ENCODE assay signal across 9 mouse cellular contexts in the genomic region with DNA sequence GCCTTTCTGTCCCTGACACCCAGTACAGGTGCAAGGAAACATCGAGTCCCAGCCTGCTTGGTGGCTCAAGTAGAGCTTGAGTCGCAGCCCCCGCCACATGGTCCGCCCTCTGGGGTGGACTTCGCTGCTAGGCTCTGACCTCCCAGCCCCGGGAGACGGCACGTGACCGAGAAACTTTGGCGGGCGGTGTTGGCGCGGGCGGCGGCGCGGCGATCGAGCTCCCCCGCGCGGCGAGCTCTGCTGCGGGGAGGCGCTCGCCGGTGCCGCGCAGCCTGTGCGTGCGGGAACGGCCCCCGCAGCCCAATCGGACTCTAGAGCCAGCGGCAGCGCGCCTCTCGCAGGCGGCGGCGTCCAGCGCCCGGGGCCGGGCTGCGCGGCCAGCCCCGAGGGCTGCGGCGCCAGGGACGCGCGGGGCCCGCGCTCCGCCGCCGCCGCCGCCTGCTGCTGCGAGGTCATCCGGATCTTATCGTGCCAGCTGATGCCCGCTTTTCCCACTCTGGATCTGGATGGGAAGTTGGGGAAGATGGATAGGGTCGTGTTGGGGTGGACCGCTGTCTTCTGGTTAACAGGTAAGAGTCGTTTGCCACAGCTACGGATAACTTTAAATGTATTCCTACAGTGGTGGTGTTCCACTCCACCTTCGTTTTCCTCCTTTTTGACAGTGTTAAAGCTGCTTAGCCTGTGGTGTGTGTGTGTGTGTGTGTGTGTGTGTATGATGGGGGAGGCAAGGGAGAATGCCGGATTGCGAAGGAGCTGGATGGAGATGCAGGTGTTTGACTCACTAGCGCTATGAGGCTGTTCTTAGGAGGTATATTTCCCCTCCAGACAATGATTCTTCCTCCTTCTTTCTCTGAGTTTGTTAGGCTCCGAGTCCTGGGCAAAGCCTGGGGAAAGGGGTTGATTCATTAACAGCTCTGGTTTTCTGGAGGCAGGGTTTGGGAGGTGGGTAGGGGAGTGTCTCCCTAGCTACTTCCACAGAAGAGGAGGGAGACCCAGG. TPM values are rescaled to one million over a fixed set of nuclear protein-coding genes. Genes with fewer than 3 reads are reported as not detected.
DNase-seq lines count a peak whose midpoint lies in the region; ATAC-seq lines count a peak whose summit lies in the region.
"Had no signal": no experiment of that assay in that cellular context is flagged by ENCODE, and none has a peak within 500 bp of the region (broad histone marks: within the 10 kb centered on the region; RNA-seq: fewer than 3 reads in every experiment).

TSS of gene Ildr2 (plus strand) at position 242 of the 997 bp plus-strand sequence.

- H3K36me3 ChIP-seq in limb, embryonic 12.5 days: no peaks in the 10 kb centered on the region
- H3K36me3 ChIP-seq in midbrain, embryonic 11.5 days (ENCODE audit: control insufficient read depth, insufficient read depth, low read length): no peaks in the 10 kb centered on the region
- no peaks in the 10 kb centered on the region for H3K36me3 ChIP-seq in stomach, embryonic 14.5 days (ENCODE audit: control insufficient read depth, insufficient read depth, low read length)

- no peaks in the 10 kb centered on the region for H3K9me3 ChIP-seq in limb, embryonic 12.5 days
- no peaks in the 10 kb centered on the region for H3K9me3 ChIP-seq in midbrain, embryonic 11.5 days (ENCODE audit: control insufficient read depth, low read length)
- no peaks in the 10 kb centered on the region for H3K9me3 ChIP-seq in stomach, embryonic 14.5 days (ENCODE audit: control insufficient read depth, low read depth, low read length)

- no peak for ATAC-seq in limb, embryonic 12.5 days (ENCODE audit: insufficient number of reproducible peaks, insufficient read depth, low FRiP score, low TSS enrichment, low read depth)
- peak; percentile 76 for ATAC-seq in midbrain, embryonic 11.5 days (ENCODE audit: low FRiP score)
- ATAC-seq in stomach, embryonic 14.5 days (ENCODE audit: insufficient number of reproducible peaks, insufficient read depth, low FRiP score, low read depth): peak; percentile 67
- no peak for ATAC-seq in erythroid progenitor cell, adult 5-6 weeks (replicated peaks; ENCODE audit: low FRiP score, poor library complexity, severe bottlenecking)

- peaks cover 12% of the 10 kb centered on the region for H3K4me1 ChIP-seq in limb, embryonic 12.5 days (replicated peaks)
- H3K4me1 ChIP-seq in midbrain, embryonic 11.5 days (ENCODE audit: control insufficient read depth, insufficient read depth, low read length): peaks cover 21% of the 10 kb centered on the region
- no peaks in the 10 kb centered on the region for H3K4me1 ChIP-seq in stomach, embryonic 14.5 days (ENCODE audit: control insufficient read depth, insufficient read depth, low read length)

- WGBS in limb, embryonic 12.5 days: under 1% methylated on average over 72 of the region's 72 CpGs
- WGBS in midbrain, embryonic 11.5 days: under 1% methylated on average over 72 of the region's 72 CpGs
- WGBS in stomach, embryonic 14.5 days: under 1% methylated on average over 61 of the region's 72 CpGs

- peak within 1 kb of the TSS; percentile 52 for H3K4me3 ChIP-seq in limb, embryonic 12.5 days (replicated peaks)
- H3K4me3 ChIP-seq in midbrain, embryonic 11.5 days (ENCODE audit: low read depth, low read length): peak within 1 kb of the TSS; percentile 51
- peak within 1 kb of the TSS; percentile 38 for H3K4me3 ChIP-seq in stomach, embryonic 14.5 days (ENCODE audit: low read depth, low read length)
- H3K4me3 ChIP-seq: erythroblast, embryonic 14.5 days had no signal

- DNase-seq in adrenal gland, postnatal 25 days: peak; percentile 72
- peak; percentile 83 for DNase-seq in embryo, embryonic 11 days
- DNase-seq in heart, adult 18-20 months: peak; percentile 73 to 74
- peak; percentile 72 for DNase-seq in kidney, adult 18-20 months
- DNase-seq in midbrain, embryonic 11.5 days (ENCODE audit: low spot score, missing footprints): peak; percentile 96

- peaks cover 52% of the 10 kb centered on the region for H3K27me3 ChIP-seq in limb, embryonic 12.5 days
- H3K27me3 ChIP-seq in midbrain, embryonic 11.5 days (ENCODE audit: control insufficient read depth, insufficient read depth, low read length): no peaks in the 10 kb centered on the region
- peaks cover 8% of the 10 kb centered on the region for H3K27me3 ChIP-seq in stomach, embryonic 14.5 days (ENCODE audit: control insufficient read depth, insufficient read depth, low read length)

- peak within 1 kb of the TSS; percentile 65 for H3K9ac ChIP-seq in limb, embryonic 12.5 days (replicated peaks)
- H3K9ac ChIP-seq in midbrain, embryonic 11.5 days (ENCODE audit: low read length): peak within 1 kb of the TSS; percentile 73
- no peak within 1 kb of the TSS; the same call in 1 of the 2 replicates for H3K9ac ChIP-seq in stomach, embryonic 14.5 days (replicated peaks; ENCODE audit: low read depth, low read length)

- peak within 1 kb of the TSS; percentile 91 for H3K4me2 ChIP-seq in limb, embryonic 12.5 days
- peak within 1 kb of the TSS; percentile 67 for H3K4me2 ChIP-seq in midbrain, embryonic 11.5 days
- peak within 1 kb of the TSS; percentile 97 for H3K4me2 ChIP-seq in stomach, embryonic 14.5 days (replicated peaks; ENCODE audit: low read depth, low read length)

- no peak within 1 kb of the TSS for H3K27ac ChIP-seq in limb, embryonic 12.5 days
- H3K27ac ChIP-seq in midbrain, embryonic 11.5 days (ENCODE audit: low read depth, low read length): peak within 1 kb of the TSS; percentile 64
- no peak within 1 kb of the TSS for H3K27ac ChIP-seq in stomach, embryonic 14.5 days (ENCODE audit: low read length)

RNA-seq across cellular contexts. Expression of gene Ildr2, which starts in this region (rescaled TPM):
- 3.2 and 4.6 TPM in 2 replicates for total RNA-seq in adrenal gland, postnatal 25 days (2021)
- 1 to 10 TPM; 2.2 to 3.8 TPM for total RNA-seq in heart, adult 18-20 months (2021)
- polyA plus RNA-seq in limb, embryonic 12.5 days (2016; fragmentation: Nextera tagmentation; extraction: Ambion mirVana): 0.23 and 0.29 TPM in 2 replicates
- polyA plus RNA-seq in midbrain, embryonic 11.5 days (2014; fragmentation: Nextera tagmentation; extraction: Ambion mirVana): 12.2 and 12.8 TPM in 2 replicates
- 1.1 TPM in 2 replicates for polyA plus RNA-seq in stomach, embryonic 14.5 days (2014; fragmentation: Nextera tagmentation; extraction: Ambion mirVana)
- total RNA-seq in erythroid progenitor cell, adult 5-6 weeks (2015; ENCODE audit: low replicate concordance): not detected in 2 replicates
- not detected in 2 replicates for total RNA-seq in erythroid progenitor cell, adult 5-6 weeks (2017; ENCODE audit: low replicate concordance)
- polyA plus RNA-seq: erythroblast, embryonic 14.5 days had no signal

Comparison
In these comparisons a context has a peak if more than half of its experiments do, and no peak if none do; other contexts are left out.
1. ATAC-seq: peak in midbrain, embryonic 11.5 days (single experiment) and stomach, embryonic 14.5 days (single experiment); none in limb, embryonic 12.5 days (single experiment) and erythroid progenitor cell, adult 5-6 weeks (single experiment).
2. Peak in every context shown above with its lines, with median percentiles within 50 percentile points of each other: DNase-seq, H3K4me2 ChIP-seq and H3K4me3 ChIP-seq.